Mouse (Mus musculus): ENCODE results near the gene Gm42791.

The Gm42791 gene

GRCm38 (mm10) chr5:148978458-148979165 is 16.3 kb downstream of the Gm42791 start:
- DNase-seq (ENCODE audit: low read depth, low spot score) = no peak

GRCm38 (mm10) chr5:148977698-148978457 is 17.1 kb downstream of the Gm42791 start:
- peak; percentile 53 for DNase-seq (ENCODE audit: low read depth, low spot score)

GRCm38 (mm10) chr5:148976876-148977275 is 18.1 kb downstream of the Gm42791 start:
- no peak for DNase-seq (ENCODE audit: low read depth, low spot score)

- no peak for DNase-seq (ENCODE audit: low read depth, low spot score)
Observed at GRCm38 (mm10) chr5:148975035-148975434, 19.9 kb downstream of the Gm42791 start.

GRCm38 (mm10) chr5:148973019-148973668 is 21.8 kb downstream of the Gm42791 start:
- no peak for DNase-seq (ENCODE audit: low read depth, low spot score)

GRCm38 (mm10) chr5:148972167-148972566 is 22.8 kb downstream of the Gm42791 start:
- no peak for DNase-seq (ENCODE audit: low read depth, low spot score)

- DNase-seq (ENCODE audit: low read depth, low spot score) = no peak
Observed at GRCm38 (mm10) chr5:148969648-148970047, 25.3 kb downstream of the Gm42791 start.

- DNase-seq (ENCODE audit: low read depth, low spot score) = no peak
Observed at GRCm38 (mm10) chr5:148968958-148969576, 25.9 kb downstream of the Gm42791 start.

GRCm38 (mm10) chr5:148968179-148968578 is 26.8 kb downstream of the Gm42791 start:
- DNase-seq (ENCODE audit: low read depth, low spot score) = no peak

GRCm38 (mm10) chr5:148966395-148966794 is 28.6 kb downstream of the Gm42791 start:
- no peak for DNase-seq (ENCODE audit: low read depth, low spot score)

- no peak for DNase-seq (ENCODE audit: low read depth, low spot score)
Observed at GRCm38 (mm10) chr5:148965691-148966333, 29.1 kb downstream of the Gm42791 start.

- DNase-seq (ENCODE audit: low read depth, low spot score) = no peak
Observed at GRCm38 (mm10) chr5:148965089-148965591, 29.8 kb downstream of the Gm42791 start.

- no peak for DNase-seq (ENCODE audit: low read depth, low spot score)
Observed at GRCm38 (mm10) chr5:148964251-148964650, 30.7 kb downstream of the Gm42791 start.

- no peak for DNase-seq (ENCODE audit: low read depth, low spot score)
Observed at GRCm38 (mm10) chr5:148960211-148960610, 34.7 kb downstream of the Gm42791 start.

- no peak for DNase-seq (ENCODE audit: low read depth, low spot score)
Observed at GRCm38 (mm10) chr5:148959068-148959990, 35.6 kb downstream of the Gm42791 start.

GRCm38 (mm10) chr5:148958355-148958754 is 36.6 kb downstream of the Gm42791 start:
- DNase-seq (ENCODE audit: low read depth, low spot score) = no peak

GRCm38 (mm10) chr5:148956898-148957535 is 37.9 kb downstream of the Gm42791 start:
- DNase-seq (ENCODE audit: low read depth, low spot score) = no peak

GRCm38 (mm10) chr5:148956091-148956490 is 38.9 kb downstream of the Gm42791 start:
- no peak for DNase-seq (ENCODE audit: low read depth, low spot score)

GRCm38 (mm10) chr5:148955575-148955974 is 39.4 kb downstream of the Gm42791 start:
- DNase-seq (ENCODE audit: low read depth, low spot score) = no peak

Data from forelimb bud, embryonic 11.5 days (tissue).